Mouse (Mus musculus) gastrocnemius, postnatal 4 days (tissue): Measurements from ENCODE around the gene Wwox. TPM values are rescaled to one million over a fixed set of nuclear protein-coding genes. Genes with fewer than 3 reads are reported as not detected.

Experiments
- DNase-seq, 2 experiments: peaks; one replicate each; pipeline ENCODE4 v3.0.0; 2021 to 2022; ENCODE audit warnings: low spot score in 2 of 2, mixed read lengths in 2 of 2
- long read RNA-seq, 2 experiments: library from polyadenylated mRNA; stranded (forward); transcript quantifications; one replicate each; pipeline ENCODE4 v2.0.0; 2021
- total RNA-seq, 2 experiments: library from RNA; stranded (reverse); gene quantifications; 2 replicates each; pipeline ENCODE4 v1.2.3; 2021

The Wwox gene
- total RNA-seq = 10 to 100 TPM; 10.9 to 11.5 TPM
- long read RNA-seq, experiment 1, partial matches to known transcripts = 0 of 1 reads
- long read RNA-seq, experiment 1, other reads (novel, unspliced or antisense) = 1 of 1 reads
- long read RNA-seq, experiment 2, partial matches to known transcripts = 1 of 2 reads
- long read RNA-seq, experiment 2, other reads (novel, unspliced or antisense) = 1 of 2 reads

- peak; percentile 99 for DNase-seq
Measured at GRCm38 (mm10) chr8:114439334-114440204, at the start of gene Wwox. Gene Wwox, plus strand, starts transcription at chr8:114439655.

GRCm38 (mm10) chr8:114390465-114391254, 48.8 kb upstream of the Wwox start:
- no peak for DNase-seq

- DNase-seq = no peak
Measured at GRCm38 (mm10) chr8:114398326-114398725, 41.1 kb upstream of the Wwox start.

GRCm38 (mm10) chr8:114399273-114399672, 40.2 kb upstream of the Wwox start:
- DNase-seq = no peak

- no peak for DNase-seq
Measured at GRCm38 (mm10) chr8:114401679-114402078, 37.8 kb upstream of the Wwox start.

GRCm38 (mm10) chr8:114411421-114411820, 28.0 kb upstream of the Wwox start:
- DNase-seq = no peak

- no peak for DNase-seq
Measured at GRCm38 (mm10) chr8:114417786-114418185, 21.7 kb upstream of the Wwox start, which contains the start of gene Clec3a. Gene Clec3a, plus strand, starts transcription at chr8:114418086.

GRCm38 (mm10) chr8:114418486-114418885, 21.0 kb upstream of the Wwox start:
- DNase-seq = no peak

- DNase-seq = no peak
Measured at GRCm38 (mm10) chr8:114418904-114419303, 20.6 kb upstream of the Wwox start.

- no peak for DNase-seq
Measured at GRCm38 (mm10) chr8:114421544-114421943, 17.9 kb upstream of the Wwox start.

- DNase-seq = peak in 1 of 2 experiments; percentile 48
Measured at GRCm38 (mm10) chr8:114438236-114438635, 1.2 kb upstream of the Wwox start.

- no peak for DNase-seq
Measured at GRCm38 (mm10) chr8:114440205-114440589, 742 bp downstream of the Wwox start.

- DNase-seq = no peak
Measured at GRCm38 (mm10) chr8:114441616-114442015, 2.2 kb downstream of the Wwox start.

- DNase-seq = no peak
Measured at GRCm38 (mm10) chr8:114446884-114447283, 7.4 kb downstream of the Wwox start.

GRCm38 (mm10) chr8:114452278-114452677, 12.8 kb downstream of the Wwox start:
- DNase-seq = no peak

- DNase-seq = peak; percentile 41 to 62
Measured at GRCm38 (mm10) chr8:114452781-114453221, 13.3 kb downstream of the Wwox start.

- DNase-seq = no peak
Measured at GRCm38 (mm10) chr8:114455302-114455701, 15.8 kb downstream of the Wwox start.

GRCm38 (mm10) chr8:114455953-114456352, 16.5 kb downstream of the Wwox start:
- no peak for DNase-seq

- DNase-seq = no peak
Measured at GRCm38 (mm10) chr8:114458113-114458784, 18.8 kb downstream of the Wwox start.

GRCm38 (mm10) chr8:114460600-114460999, 21.1 kb downstream of the Wwox start:
- DNase-seq = no peak

GRCm38 (mm10) chr8:114462591-114462990, 23.1 kb downstream of the Wwox start:
- DNase-seq = no peak
